Mouse (Mus musculus) embryonic fibroblast, embryonic 13.5 days (primary cell): ENCODE data around the gene Dennd6b.

Source experiments
- CTCF ChIP-seq: IDR thresholded peaks from 2 replicates; pipeline ENCODE4 v1.5.1; 2011; ENCODE audit warnings: mild to moderate bottlenecking, control low read depth, low read length, moderate library complexity, borderline replicate concordance; ENCODE audit not compliant: insufficient read depth
- POLR2A ChIP-seq: IDR thresholded peaks from 2 replicates; pipeline ENCODE4 v1.6.1; 2011; ENCODE audit warnings: low read depth, mild to moderate bottlenecking, control low read depth, low read length, moderate library complexity

- TF ChIP-seq CTCF (no peak), POLR2A (no peak)
Measured at GRCm38 (mm10) chr15:89148496-89149270, 47.6 kb downstream of the Dennd6b start.
